In genomic region chr1:164489961-164490594, GRCm38 (mm10) we compare ENCODE assay signal across 15 mouse cellular contexts.
"Had no signal": no experiment of that assay in that cellular context is flagged by ENCODE, and none has a peak within 500 bp of the region (broad histone marks: within the 10 kb centered on the region; RNA-seq: fewer than 3 reads in every experiment).

No protein-coding gene starts in this region.

- H3K4me1 ChIP-seq: midbrain, embryonic 12.5 days; neural tube, embryonic 12.5 days; stomach, embryonic 15.5 days had no signal

- H3K36me3 ChIP-seq: midbrain, embryonic 12.5 days; neural tube, embryonic 12.5 days; stomach, embryonic 15.5 days had no signal

- H3K27me3 ChIP-seq: midbrain, embryonic 12.5 days; neural tube, embryonic 12.5 days; stomach, embryonic 15.5 days had no signal

- H3K4me3 ChIP-seq: midbrain, embryonic 12.5 days; myocyte; neural tube, embryonic 12.5 days; stomach, embryonic 15.5 days had no signal

- H3K9me3 ChIP-seq: midbrain, embryonic 12.5 days; neural tube, embryonic 12.5 days; stomach, embryonic 15.5 days had no signal

- ATAC-seq: midbrain, embryonic 16.5 days had no signal

- H3K27ac ChIP-seq: midbrain, embryonic 12.5 days; neural tube, embryonic 12.5 days; stomach, embryonic 15.5 days; stomach, postnatal 0 days had no signal

- DNase-seq: lung, adult 18-20 months; lung, embryonic 14.5 days; lung, postnatal 10 days; lung, postnatal 4 days; midbrain, embryonic 14.5 days; right cerebral cortex, postnatal 14 days; thymus, adult 18-20 months; thymus, postnatal 14 days; thymus, postnatal 36 days had no signal

- H3K9ac ChIP-seq: lung, embryonic 14.5 days; midbrain, embryonic 12.5 days; neural tube, embryonic 12.5 days; stomach, embryonic 15.5 days had no signal
